Mouse (Mus musculus) heart, adult 9 months (tissue): Measurements from ENCODE around the gene Lrch1.

ENCODE experiments used
- DNase-seq, 2 experiments: peaks; one replicate each; pipeline ENCODE4 v3.0.0; 2022; ENCODE audit warnings: low spot score in 2 of 2

The Lrch1 gene

DNA sequence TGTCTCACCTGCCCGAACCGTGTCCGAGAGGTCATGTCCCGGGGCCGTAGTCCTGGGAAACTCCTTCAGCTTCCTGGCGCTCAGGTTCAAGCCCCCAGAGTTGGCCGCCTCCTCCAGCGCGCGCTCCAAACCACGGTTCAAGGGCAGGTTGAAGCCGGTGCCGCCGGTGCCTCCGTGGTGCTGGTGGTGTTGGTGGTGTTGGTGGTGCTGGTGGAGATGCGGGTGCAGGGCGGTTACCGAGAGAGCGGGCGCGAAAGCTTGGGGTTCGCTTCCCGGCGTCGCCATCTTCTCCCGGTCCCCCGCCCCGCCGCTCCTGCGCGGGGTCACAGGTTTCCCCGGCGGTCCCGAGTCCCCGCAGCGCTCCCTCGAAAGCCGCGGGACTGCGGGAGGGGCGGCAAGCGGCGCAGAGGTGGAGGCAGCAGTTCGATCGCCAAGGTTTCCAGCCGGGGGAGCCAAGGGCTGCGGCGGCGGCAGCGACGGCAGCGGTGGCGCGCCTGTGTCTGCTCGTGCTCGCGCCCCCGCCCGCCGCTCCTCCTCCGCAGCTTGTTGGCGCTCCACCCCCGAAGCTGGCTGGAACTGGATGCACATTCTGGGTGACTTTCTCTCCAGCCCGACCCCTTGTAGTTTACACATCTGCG, at the start of gene Lrch1:
Gene Lrch1 (minus strand): TSS at position 501 of the 638 bp plus-strand sequence.
- peak; percentile 83 to 85 for DNase-seq

DNA sequence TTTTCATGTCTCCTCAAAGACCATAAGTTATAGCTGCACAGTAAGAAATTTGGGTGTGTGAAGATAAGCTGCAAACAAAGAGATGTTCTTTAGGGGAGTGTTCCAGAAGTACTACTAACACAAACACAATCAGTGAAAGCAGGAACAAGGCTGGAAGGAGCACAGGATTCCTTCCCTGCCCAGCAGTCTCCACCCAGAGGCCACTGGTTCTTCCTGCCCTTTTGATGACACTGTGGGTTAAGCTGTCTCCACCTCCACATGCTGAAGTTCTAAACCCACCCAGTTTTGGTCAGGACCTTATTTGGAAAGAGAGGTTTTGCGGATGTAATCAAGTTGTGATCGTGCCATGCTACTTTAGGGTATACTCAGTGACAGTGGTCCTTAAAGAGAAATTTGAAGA, 49.4 kb upstream of the Lrch1 start:
- DNase-seq, result no peak

DNA sequence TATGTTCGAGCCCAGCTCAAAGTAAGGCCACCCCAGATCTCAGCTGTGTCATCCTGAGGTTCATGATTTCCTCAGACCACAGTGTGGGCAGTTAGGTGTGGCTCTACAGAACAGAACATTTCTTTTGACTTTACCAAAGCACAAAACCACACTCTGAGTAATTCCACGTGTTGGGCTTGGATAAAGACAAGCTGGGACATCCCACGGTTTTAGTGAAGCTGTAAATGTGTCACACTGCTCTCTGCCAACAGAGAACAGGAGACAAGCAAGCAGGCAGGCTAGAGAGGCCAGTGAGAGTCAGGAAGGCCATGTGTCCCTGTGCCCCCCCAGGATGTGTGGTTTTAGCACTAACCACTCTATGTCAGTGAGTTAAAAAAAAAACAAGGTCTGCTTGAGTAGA, 48.9 kb upstream of the Lrch1 start:
- no peak for DNase-seq

DNA sequence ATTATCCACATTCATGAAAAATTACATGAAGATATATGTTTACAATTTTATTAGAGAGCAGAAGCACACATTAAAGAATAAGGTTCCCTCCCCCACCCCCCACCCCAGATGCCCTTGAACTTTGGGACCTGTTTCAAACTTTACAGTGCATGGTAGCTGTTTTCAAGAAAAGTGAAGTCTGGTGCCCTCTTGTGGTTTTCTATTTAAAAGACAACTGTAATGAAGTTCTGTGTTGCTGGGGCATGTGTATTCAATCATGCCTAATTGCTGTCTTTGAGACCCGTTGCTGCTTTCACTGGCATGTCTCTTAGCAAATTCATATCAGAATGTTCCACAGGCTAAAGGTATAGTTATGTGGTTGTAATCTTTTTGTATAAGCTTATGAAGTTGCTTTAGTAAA, 42.8 kb upstream of the Lrch1 start:
- DNase-seq, result peak; percentile 29 to 41

DNA sequence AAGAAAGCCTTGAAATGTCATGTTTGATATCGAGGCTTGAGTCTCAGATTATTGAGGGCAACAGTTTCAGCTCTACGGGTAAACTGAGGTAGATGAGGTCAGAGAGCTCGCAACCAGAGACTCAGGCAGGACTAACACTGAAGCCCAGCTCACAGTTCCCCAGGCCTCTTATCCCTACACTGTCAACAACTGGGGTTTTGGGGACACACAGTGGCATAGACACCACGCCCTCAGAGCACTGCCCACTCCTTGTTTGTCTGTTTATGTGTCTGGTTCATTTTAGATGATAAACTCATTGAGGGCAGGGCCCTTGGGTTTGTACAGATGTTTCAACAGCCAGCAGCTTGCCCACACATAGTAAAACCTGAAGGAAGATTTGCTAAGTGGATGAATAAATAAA, 42.2 kb upstream of the Lrch1 start:
- DNase-seq, result no peak

DNA sequence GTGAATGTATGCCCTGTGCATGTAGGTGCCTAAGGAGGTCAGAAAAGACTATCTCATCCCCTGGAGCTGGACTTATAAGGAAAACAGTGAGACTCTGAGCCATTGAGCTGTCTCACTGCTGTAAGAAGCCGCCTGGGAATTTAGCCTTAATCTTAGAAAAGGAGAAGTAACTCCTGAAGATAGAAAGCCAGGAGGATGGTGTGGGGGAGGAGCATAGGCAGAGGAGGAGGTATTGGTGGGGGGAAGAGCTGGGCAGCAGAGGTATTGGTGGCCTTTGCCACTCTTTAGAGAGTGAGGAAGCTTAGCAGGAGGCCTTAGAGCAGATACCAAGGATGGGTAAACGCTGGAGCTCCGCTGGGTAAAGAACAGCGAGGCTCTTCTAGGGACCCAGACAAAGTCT, 41.6 kb upstream of the Lrch1 start:
- DNase-seq, result no peak

DNA sequence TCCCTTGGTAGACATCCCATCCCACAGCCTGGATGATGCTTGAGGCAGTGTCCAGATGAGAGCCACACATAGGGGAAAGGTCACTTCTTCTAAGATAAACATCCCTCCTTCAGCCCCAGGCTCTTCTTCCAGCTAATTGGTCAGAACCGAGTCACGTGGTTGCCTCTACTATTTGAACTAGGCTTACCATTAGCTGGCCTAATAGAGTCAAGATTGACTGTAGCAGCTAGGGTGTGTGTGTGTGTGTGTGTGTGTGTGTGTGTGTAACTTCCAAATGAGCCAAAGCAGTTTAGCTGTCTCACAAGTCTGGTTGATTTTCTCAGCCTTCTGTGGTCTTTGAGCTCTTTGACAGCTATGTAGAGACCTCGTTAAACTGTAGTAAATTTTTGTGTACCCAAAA, 38.9 kb upstream of the Lrch1 start:
- no peak for DNase-seq

DNA sequence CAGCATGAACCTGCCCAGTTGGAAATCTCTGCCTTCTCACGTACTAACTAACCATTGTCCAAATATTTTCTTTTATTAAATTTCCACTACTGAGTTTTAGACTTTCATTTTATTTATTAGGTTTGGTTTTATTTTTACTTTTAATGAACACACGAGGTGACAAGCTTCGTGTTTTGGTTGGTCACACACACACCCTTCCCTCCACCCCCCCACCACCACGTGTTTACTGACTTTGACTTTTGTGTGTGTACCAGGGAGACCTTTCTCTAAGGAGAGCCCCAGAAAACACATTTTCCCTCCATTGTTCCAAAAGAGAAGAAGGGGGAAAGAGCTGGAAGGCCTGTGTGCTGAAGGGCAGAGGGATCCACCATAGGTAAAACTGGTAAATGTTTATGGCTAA, 38.0 kb upstream of the Lrch1 start:
- no peak for DNase-seq

DNA sequence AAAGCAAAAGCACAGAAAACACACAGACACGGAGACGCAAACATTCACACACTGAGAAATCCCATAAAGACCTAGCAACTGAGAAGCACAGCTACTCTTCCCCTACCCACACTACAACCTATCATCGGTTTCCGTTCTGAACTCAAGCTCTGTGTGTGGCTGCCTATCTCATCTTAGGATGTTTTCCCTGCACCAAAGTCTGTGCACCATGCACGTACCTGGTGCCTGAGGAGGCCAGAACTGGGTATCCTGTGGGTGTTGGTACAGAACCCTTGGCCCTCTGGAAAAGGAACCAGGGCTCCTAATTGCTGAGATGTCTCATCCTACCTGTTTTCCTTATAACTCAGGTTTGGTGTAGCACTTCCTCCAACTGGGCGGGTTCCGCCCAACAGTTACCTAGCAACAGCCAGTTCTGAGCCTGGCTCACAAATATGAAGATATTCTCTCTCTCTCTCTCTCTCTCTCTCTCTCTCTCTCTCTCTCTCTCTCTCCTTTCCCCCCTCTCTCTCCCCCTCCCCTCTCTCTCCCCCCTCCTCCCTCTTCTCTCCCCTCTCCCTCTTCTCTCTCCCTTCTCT, 37.2 kb upstream of the Lrch1 start:
- DNase-seq, result no peak

DNA sequence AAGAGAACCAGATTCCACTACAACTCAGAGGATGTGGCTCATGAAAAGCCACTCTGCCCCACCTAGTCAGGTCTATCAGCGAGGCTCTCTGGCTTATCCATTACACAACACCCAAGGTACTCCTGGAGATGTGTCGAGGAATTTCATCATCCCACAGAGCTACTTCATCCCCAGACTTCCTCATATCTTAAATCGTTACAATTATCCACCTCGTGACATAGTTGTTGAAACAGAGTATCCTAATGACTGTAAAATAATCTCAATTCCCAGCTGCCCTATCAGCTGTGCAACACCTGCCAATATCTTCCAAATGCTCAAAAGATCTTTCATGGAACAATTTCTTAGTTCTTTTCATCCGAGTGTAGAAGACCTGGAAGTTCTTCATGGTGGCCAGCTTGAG, 35.4 kb upstream of the Lrch1 start:
- DNase-seq, result no peak

DNA sequence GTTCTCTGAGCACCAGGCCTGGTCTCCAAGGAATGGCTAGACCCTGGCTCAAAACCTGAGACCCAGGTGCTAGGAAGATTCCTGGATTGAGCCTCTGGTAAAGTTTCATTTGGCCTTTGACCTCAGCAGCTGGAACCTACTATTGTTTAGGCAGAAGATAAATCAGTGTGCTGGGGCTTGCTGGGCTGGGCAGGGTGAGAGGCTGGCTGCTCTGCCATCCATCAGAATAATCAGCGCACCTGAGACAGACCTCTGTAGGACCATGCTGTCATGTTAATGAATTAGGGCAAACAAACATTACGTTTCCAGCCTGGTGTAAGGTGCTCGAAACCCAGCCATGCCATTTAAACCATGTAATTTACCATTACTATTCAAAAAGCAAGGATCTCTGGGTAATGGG, 33.3 kb upstream of the Lrch1 start:
- no peak for DNase-seq

DNA sequence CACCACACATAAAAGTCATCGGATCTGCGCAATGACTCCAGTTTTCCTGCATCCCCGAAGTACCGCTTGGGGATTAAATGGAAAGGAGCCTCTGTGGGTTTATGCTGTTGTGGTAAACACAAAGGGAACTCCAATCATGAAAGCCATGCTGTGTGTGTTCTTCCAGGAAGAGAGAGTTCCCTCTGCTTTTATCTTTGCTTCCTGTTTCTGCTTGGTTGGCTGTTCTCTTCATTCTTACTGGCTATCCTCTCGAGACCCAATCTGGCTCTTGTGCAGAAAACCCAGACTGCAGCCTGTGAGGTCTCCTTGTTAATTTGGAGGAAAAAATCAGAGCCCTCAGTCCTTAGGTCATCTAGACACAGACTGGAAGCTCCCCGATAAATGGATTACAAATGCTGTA, 29.3 kb upstream of the Lrch1 start:
- DNase-seq, result peak in 1 of 2 experiments; percentile 25

DNA sequence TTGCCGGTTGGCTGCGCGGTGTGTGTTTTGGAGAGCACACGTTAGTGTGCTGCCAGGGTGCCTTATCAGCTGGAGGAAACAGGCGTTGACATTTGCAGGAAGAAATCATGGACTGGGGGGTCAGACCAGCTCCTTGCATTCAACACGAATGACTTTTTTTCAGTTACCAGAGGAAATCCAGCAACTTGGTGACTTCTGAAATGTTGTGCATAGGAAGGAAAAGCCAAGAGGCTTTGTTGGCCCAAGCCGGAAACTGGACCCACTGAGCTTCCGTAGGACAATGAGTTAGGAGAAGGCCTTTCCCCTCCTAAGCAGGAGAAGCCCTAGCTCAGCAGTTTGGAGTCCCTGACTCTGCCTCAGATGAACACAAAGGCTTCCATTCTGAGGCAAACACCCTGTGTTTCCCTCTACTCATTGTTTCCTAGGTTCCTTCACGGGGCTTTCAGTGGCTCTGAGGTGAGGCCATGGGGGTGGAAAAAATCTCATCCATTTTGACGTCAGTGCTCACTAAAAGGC, 26.5 kb upstream of the Lrch1 start:
- DNase-seq, result peak; percentile 50 to 67

DNA sequence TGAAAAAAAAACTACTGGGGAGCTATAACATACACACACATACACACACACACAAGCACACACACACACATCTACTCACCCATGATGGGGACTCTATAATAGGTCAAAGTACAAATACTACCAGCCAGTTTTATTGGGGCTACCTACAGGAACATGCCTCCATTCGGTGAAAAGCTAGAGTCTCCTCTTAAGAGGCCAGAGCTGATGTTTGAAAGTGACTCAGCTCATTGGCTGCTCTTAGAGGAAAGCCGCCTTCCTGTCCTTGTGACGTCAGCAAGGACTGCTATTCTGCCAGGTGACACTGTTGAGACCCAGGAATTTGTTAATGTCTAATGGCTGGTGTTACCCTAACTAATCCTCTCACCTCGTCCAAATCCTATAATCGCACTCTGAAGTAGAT, 25.0 kb upstream of the Lrch1 start:
- DNase-seq, result no peak

DNA sequence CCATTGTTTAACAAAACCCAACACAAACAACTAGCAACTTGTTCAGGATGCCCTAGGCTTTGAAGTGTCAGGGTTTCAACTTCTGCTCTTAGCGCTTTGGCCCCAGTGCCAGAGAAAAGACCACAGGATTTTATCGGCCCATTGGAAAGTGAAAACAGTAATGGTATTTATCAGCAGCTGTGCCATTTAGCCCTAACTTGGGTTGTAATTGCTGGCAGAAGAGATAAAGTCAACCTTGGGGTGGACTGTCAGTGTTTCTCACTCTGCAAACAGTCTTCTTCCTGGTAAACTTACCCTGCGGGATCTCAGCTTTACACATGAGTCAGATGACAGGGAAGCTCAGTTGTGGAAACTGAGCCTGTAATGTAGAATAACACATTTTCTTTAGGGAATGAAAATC, 24.5 kb upstream of the Lrch1 start:
- DNase-seq, result no peak

DNA sequence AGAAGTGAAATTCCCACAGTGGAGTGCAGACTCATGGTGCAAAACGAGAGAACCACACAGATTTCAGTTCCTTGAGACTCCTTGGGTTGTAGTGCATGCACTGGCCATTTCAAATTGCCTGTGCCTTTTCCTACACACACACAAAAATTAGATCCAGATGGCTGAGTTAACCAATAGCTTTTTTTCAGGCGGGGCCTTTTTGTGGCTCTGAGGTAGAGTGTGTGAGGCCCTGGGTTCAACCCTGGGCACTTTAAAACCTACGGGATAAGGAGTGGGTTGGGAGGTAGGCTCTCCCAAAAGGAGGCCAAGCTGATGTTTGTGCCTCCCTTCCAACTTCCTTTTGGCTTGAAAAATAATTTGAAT, 15.7 kb upstream of the Lrch1 start:
- DNase-seq, result no peak

DNA sequence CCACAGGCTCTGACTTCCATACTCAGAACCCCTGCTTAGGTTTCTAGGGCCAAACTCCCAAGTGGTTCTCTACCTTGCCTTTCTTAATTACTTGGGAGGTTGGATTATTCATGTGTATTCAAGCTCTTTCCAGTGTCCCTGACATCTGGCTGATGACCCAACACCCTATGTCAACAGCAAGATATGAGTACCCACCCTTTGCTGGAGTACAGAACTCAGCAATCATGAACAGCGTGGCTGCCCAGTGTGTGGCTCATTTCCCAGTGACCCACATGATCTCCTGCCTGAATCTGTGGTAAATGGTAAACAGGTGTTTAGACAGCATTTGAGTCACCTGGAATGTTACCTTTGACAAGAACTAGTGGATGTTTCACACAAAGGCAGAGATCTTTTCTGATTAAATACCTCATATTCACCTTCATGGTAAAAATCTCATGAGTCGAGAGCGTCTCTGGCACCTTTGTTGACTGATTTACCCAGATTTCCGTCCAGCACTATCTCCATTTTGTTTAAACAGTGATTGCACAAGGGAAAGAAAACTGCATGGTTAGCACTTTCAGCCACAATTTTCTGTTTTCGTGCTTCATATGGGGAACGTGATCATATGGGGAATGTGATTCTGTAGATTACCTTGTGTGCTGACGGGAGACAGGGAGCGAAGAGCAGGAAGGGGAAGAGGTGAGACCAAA, 15.2 kb upstream of the Lrch1 start:
- DNase-seq, result no peak

DNA sequence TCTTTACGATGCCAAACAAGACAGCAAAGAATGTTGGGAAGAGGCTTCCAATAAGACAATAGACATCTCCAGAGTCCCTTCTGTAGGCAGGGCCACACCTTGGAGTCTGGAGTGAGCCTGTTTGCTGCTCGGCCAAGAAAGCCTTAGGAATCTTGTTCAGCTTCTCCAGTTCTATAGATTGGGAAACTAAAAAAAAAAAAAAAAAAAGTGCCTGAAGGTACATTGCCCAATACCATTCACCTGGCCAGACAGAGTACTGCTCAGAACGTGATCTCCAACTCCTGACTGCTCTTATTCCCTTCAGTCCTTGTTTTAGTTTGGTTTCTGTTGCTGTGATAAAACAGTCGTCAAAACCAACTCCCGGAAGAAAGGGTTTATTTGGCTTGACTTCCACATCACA, 12.9 kb upstream of the Lrch1 start:
- DNase-seq, result no peak

DNA sequence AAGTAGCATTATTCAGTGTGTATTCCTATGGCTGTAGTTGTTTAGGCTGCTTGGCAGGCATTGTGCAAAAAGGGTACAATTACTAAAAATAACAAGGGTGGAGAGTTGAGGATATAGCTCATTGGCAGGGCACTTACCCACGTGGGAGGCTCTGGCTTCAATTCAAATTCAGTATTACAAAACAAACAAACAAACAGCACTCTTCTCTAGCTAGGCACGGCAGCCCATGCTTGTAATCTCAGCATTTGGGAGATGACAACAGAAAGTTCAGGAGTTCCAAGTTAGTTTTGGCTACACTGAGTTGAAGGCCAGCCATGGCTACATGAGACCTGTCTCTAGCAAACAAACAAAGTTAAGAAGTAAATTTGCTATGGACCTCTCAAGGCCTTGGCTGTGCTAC, 9.0 kb upstream of the Lrch1 start:
- no peak for DNase-seq

DNA sequence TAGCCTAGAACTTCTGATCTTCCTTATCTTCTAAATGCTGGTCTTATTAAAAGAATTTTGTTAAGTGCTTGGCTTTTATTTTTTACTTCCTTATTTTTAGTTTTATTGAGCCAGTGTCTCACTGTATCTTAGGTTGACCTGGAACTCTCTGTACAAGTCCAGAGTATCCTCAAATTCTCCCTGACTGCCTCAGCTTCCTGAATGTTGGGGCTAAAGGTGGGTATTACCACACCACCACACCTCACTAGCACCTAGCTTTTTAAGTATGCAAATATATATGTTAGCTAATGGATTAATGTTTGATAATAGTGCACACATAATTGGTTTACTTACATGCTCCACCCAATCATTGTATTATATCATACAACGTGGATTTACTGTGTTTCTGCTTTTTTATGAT, 8.6 kb upstream of the Lrch1 start:
- no peak for DNase-seq

DNA sequence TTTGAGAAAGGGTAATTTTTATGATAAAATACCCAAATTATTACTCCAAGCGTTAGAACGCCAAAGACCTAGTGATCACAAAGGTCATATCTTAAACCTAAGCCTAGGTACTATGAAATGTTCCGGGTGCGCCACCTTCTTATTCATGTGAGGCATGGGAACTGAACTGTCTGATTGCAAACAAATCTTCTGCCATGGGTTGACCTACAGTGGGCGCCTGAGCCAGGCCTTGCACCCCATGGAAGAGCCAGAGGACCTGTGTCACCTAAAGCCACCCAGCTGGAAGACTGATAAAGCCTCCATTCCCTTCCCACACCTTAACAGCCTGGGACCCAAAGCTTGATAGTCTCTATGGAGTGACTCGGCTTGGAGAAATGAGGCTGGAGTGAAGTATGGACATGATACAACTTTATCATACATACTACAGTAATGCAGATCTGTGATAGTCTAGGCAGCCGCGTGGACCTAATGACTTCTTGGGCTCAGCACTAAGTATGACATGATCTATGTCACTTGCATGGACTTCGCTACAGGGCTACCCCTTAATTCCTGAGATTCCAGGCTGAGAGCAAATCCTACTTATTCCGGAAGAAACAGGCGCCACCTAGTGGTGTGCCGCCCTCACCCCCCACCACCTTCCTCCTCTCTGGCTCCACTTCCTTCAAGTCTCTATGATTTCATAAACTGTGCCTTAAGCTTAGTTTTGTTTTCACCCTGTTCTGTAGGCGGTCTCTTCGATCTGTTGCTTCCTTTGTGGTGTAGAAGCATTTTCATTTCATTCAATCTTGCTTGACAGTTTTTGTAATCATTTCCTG, 957 bp upstream of the Lrch1 start:
- peak; percentile 50 to 51 for DNase-seq

DNA sequence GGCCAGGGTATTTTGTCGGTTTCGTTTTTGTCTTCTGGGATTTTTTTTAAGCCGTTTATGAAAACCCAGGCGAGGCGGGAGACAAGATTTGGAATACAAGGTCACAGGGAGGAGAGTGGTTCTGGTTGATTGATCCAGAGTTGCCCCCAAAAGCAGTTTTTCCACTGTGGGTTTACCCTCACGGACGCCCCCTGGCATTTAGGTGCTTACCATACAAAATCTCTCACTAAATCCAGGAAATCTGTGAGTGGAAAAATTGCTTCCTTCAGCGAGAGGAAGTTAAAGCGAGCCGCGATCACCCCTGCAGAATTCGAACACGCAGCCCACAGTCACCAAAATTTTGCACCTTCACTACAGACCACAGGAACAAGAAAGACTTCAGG, 329 bp upstream of the Lrch1 start:
- DNase-seq, result no peak
